Mouse (Mus musculus): ENCODE measurements around the gene Cd300a. TPM values are rescaled to one million over a fixed set of nuclear protein-coding genes. Genes with fewer than 3 reads are reported as not detected.

The Cd300a gene
- polyA plus RNA-seq, 1 experiment from 2014 or later, result 1.5 TPM

- Histone ChIP-seq H3K27me3 (ENCODE audit: insufficient read depth, low read length) (no peaks in the 10 kb centered on the region), H3K9me3 (replicated peaks; ENCODE audit: low read length) (no peaks in the 10 kb centered on the region), H3K4me2 (ENCODE audit: low read length) (no peak overlapping the region), H3K4me1 (replicated peaks; ENCODE audit: insufficient read depth, low read length) (peaks cover 41% of the 10 kb centered on the region), H3K4me3 (replicated peaks; ENCODE audit: low read depth, low read length) (no peak overlapping the region), H3K9ac (ENCODE audit: low read depth, low read length) (no peak overlapping the region), H3K27ac (peak overlapping the region; percentile 85; the same call in 1 of the 2 replicates), H3K36me3 (ENCODE audit: insufficient read depth, low read length) (no peaks in the 10 kb centered on the region)
- peak; percentile 89 for TF ChIP-seq CTCF (IDR thresholded peaks at IDR 0.05; ENCODE audit: low read depth)
- ATAC-seq (replicated peaks; ENCODE audit: low FRiP score, low read depth), result no peak; the same call in 1 of the 2 replicates
- DNase-seq (ENCODE audit: low spot score), result peak; percentile 81
- WGBS, result 30% methylated on average over 3 of the region's 3 CpGs
Measured at GRCm38 (mm10) chr11:114877145-114877544, 12.7 kb upstream of the Cd300a start.

- DNase-seq (ENCODE audit: low spot score), result no peak
- Histone ChIP-seq H3K27ac (no peak overlapping the region), H3K4me1 (replicated peaks; ENCODE audit: insufficient read depth, low read length) (peaks cover 19% of the 10 kb centered on the region), H3K4me3 (replicated peaks; ENCODE audit: low read depth, low read length) (no peak overlapping the region), H3K36me3 (ENCODE audit: insufficient read depth, low read length) (no peaks in the 10 kb centered on the region), H3K4me2 (ENCODE audit: low read length) (no peak overlapping the region), H3K27me3 (ENCODE audit: insufficient read depth, low read length) (no peaks in the 10 kb centered on the region), H3K9me3 (replicated peaks; ENCODE audit: low read length) (no peaks in the 10 kb centered on the region), H3K9ac (ENCODE audit: low read depth, low read length) (no peak overlapping the region)
- 75% methylated on average over 2 of the region's 2 CpGs for WGBS
- no peak for TF ChIP-seq CTCF (IDR thresholded peaks at IDR 0.05; ENCODE audit: low read depth)
- no peak for ATAC-seq (replicated peaks; ENCODE audit: low FRiP score, low read depth)
Measured at GRCm38 (mm10) chr11:114879666-114880065, 10.2 kb upstream of the Cd300a start.

GRCm38 (mm10) chr11:114880185-114880584, 9.7 kb upstream of the Cd300a start:
- Histone ChIP-seq H3K9me3 (replicated peaks; ENCODE audit: low read length) (no peaks in the 10 kb centered on the region), H3K36me3 (ENCODE audit: insufficient read depth, low read length) (no peaks in the 10 kb centered on the region), H3K4me2 (ENCODE audit: low read length) (no peak overlapping the region), H3K4me1 (replicated peaks; ENCODE audit: insufficient read depth, low read length) (peaks cover 14% of the 10 kb centered on the region; the same call in 1 of the 2 replicates), H3K27me3 (ENCODE audit: insufficient read depth, low read length) (no peaks in the 10 kb centered on the region), H3K9ac (ENCODE audit: low read depth, low read length) (no peak overlapping the region), H3K4me3 (replicated peaks; ENCODE audit: low read depth, low read length) (no peak overlapping the region), H3K27ac (no peak overlapping the region)
- DNase-seq (ENCODE audit: low spot score), result no peak
- no peak for ATAC-seq (replicated peaks; ENCODE audit: low FRiP score, low read depth)
- no peak for TF ChIP-seq CTCF (IDR thresholded peaks at IDR 0.05; ENCODE audit: low read depth)

- DNase-seq (ENCODE audit: low spot score), result peak; percentile 66
- H3K27me3 ChIP-seq (ENCODE audit: insufficient read depth, low read length), result no peaks in the 10 kb centered on the region
- WGBS, result 5% methylated on average over 1 of the region's 1 CpGs
- no peak overlapping the region for H3K27ac ChIP-seq
- no peak overlapping the region for H3K4me3 ChIP-seq (replicated peaks; ENCODE audit: low read depth, low read length)
- peak; percentile 73 for TF ChIP-seq CTCF (IDR thresholded peaks at IDR 0.05; ENCODE audit: low read depth)
- peaks cover 10% of the 10 kb centered on the region; the same call in 1 of the 2 replicates for H3K4me1 ChIP-seq (replicated peaks; ENCODE audit: insufficient read depth, low read length)
- H3K36me3 ChIP-seq (ENCODE audit: insufficient read depth, low read length), result no peaks in the 10 kb centered on the region
- no peak overlapping the region for H3K9ac ChIP-seq (ENCODE audit: low read depth, low read length)
- ATAC-seq (replicated peaks; ENCODE audit: low FRiP score, low read depth), result no peak
- H3K9me3 ChIP-seq (replicated peaks; ENCODE audit: low read length), result no peaks in the 10 kb centered on the region
- H3K4me2 ChIP-seq (ENCODE audit: low read length), result no peak overlapping the region
Measured at GRCm38 (mm10) chr11:114880589-114880988, 9.3 kb upstream of the Cd300a start.

GRCm38 (mm10) chr11:114883251-114883789, 6.5 kb upstream of the Cd300a start:
- no peaks in the 10 kb centered on the region for H3K9me3 ChIP-seq (replicated peaks; ENCODE audit: low read length)
- H3K27me3 ChIP-seq (ENCODE audit: insufficient read depth, low read length), result no peaks in the 10 kb centered on the region
- TF ChIP-seq CTCF (IDR thresholded peaks at IDR 0.05; ENCODE audit: low read depth), result no peak
- H3K27ac ChIP-seq, result no peak overlapping the region
- WGBS, result 92% methylated on average over 4 of the region's 4 CpGs
- no peak for ATAC-seq (replicated peaks; ENCODE audit: low FRiP score, low read depth)
- DNase-seq (ENCODE audit: low spot score), result no peak
- no peak overlapping the region for H3K4me3 ChIP-seq (replicated peaks; ENCODE audit: low read depth, low read length)
- H3K4me2 ChIP-seq (ENCODE audit: low read length), result no peak overlapping the region
- H3K4me1 ChIP-seq (replicated peaks; ENCODE audit: insufficient read depth, low read length), result no peaks in the 10 kb centered on the region
- no peaks in the 10 kb centered on the region for H3K36me3 ChIP-seq (ENCODE audit: insufficient read depth, low read length)
- H3K9ac ChIP-seq (ENCODE audit: low read depth, low read length), result no peak overlapping the region

- 86% methylated on average over 4 of the region's 4 CpGs for WGBS
- ATAC-seq (replicated peaks; ENCODE audit: low FRiP score, low read depth), result no peak
Measured at GRCm38 (mm10) chr11:114884380-114885100, 5.3 kb upstream of the Cd300a start.

More at GRCm38 (mm10) chr11:114884380-114885100, 5.3 kb upstream of the Cd300a start:
- Histone ChIP-seq H3K9ac (ENCODE audit: low read depth, low read length) (no peak overlapping the region), H3K4me1 (replicated peaks; ENCODE audit: insufficient read depth, low read length) (no peaks in the 10 kb centered on the region), H3K4me2 (ENCODE audit: low read length) (no peak overlapping the region), H3K4me3 (replicated peaks; ENCODE audit: low read depth, low read length) (no peak overlapping the region), H3K36me3 (ENCODE audit: insufficient read depth, low read length) (no peaks in the 10 kb centered on the region), H3K27me3 (ENCODE audit: insufficient read depth, low read length) (no peaks in the 10 kb centered on the region), H3K27ac (no peak overlapping the region), H3K9me3 (replicated peaks; ENCODE audit: low read length) (no peaks in the 10 kb centered on the region)
- no peak for DNase-seq (ENCODE audit: low spot score)
- TF ChIP-seq CTCF (IDR thresholded peaks at IDR 0.05; ENCODE audit: low read depth), result no peak
